In the genomic region with DNA sequence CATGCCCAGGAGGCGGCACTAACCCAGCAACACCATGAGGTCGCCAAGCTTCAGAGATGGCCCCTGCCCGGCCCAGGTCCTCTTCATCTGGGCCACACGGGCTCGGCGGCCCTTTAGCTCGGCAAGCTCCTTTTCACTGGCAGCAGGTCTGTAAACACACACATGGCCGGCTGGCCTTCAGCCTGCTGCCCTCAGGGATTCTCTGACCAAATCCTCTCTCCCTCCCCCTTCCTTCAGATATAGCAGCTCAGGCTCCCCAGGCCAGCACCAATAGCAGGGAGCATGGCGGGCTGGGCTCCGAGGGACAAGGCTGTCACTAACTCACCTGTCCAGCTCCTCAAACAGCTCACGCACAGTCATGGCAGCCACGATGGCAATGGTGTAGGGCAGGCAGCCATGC, we compare ENCODE assay signal across 24 mouse cellular contexts. TPM values are rescaled to one million over a fixed set of nuclear protein-coding genes. Genes with fewer than 3 reads are reported as not detected.
DNase-seq lines count a peak whose midpoint lies in the region; ATAC-seq and TF ChIP-seq lines count a peak whose summit lies in the region.
"Had no signal": no experiment of that assay in that cellular context is flagged by ENCODE, and none has a peak within 500 bp of the region (broad histone marks: within the 10 kb centered on the region; RNA-seq: fewer than 3 reads in every experiment).

No protein-coding gene starts in this region.

- H3K4me1 ChIP-seq in hindbrain, embryonic 16.5 days (ENCODE audit: control insufficient read depth, insufficient read depth, low read depth, low read length), result no peaks in the 10 kb centered on the region
- no peaks in the 10 kb centered on the region for H3K4me1 ChIP-seq in hindbrain, embryonic 11.5 days (replicated peaks; ENCODE audit: control insufficient read depth, insufficient read depth, low read length)
- peaks cover 36% of the 10 kb centered on the region for H3K4me1 ChIP-seq in E14TG2a.4 (replicated peaks; ENCODE audit: low read depth, low read length)
- H3K4me1 ChIP-seq: embryonic facial prominence, embryonic 13.5 days; forebrain, embryonic 15.5 days; hindbrain, embryonic 10.5 days; limb, embryonic 15.5 days; stomach, embryonic 15.5 days had no signal

- no peak overlapping the region for H3K9ac ChIP-seq in hindbrain, embryonic 16.5 days (ENCODE audit: low read depth, low read length)
- no peak overlapping the region for H3K9ac ChIP-seq in hindbrain, embryonic 11.5 days (ENCODE audit: low read depth, low read length)
- H3K9ac ChIP-seq: embryonic facial prominence, embryonic 13.5 days; forebrain, embryonic 15.5 days; limb, embryonic 15.5 days; liver, postnatal 0 days; stomach, embryonic 15.5 days had no signal

- no peak for DNase-seq in hindbrain, embryonic 11.5 days (ENCODE audit: low spot score)
- peak; percentile 75 for DNase-seq in brain, adult 2 months (ENCODE audit: low read depth, low spot score)
- DNase-seq in cerebellum, adult 9-11 months, result peak; percentile 81
- no peak for DNase-seq in Muller cell, postnatal 12 days (ENCODE audit: inconsistent ontology term)
- no peak for DNase-seq in thymus, postnatal 10 days (ENCODE audit: low spot score in 2 of 2)
- DNase-seq in left cerebral cortex, adult 8-10 months (ENCODE audit: low spot score in 2 of 2), result no peak
- DNase-seq: adrenal gland, adult 2 months; gastrocnemius, postnatal 25 days; kidney, adult 9 months; kidney, postnatal 4 days; lung, postnatal 10 days; midbrain, embryonic 14.5 days; right cerebral cortex, postnatal 14 days; thymus, adult 2 months had no signal

- ATAC-seq in hindbrain, embryonic 16.5 days, result 0 out of 2 replicates have a peak, but pooled peaks have one; percentile 19
- no peak for ATAC-seq in hindbrain, embryonic 11.5 days (ENCODE audit: low FRiP score)
- ATAC-seq: forebrain, embryonic 15.5 days; liver, postnatal 0 days had no signal

- TF ChIP-seq CTCF in E14TG2a.4 (conservative IDR thresholded peaks at IDR 0.05; ENCODE audit: low read length), result no peak

- no peak overlapping the region for H3K27ac ChIP-seq in hindbrain, embryonic 16.5 days (ENCODE audit: low read depth, low read length)
- H3K27ac ChIP-seq in hindbrain, embryonic 11.5 days (ENCODE audit: low read depth, low read length), result no peak overlapping the region
- H3K27ac ChIP-seq: embryonic facial prominence, embryonic 13.5 days; forebrain, embryonic 15.5 days; hindbrain, embryonic 10.5 days; limb, embryonic 15.5 days; stomach, embryonic 15.5 days had no signal

- peaks cover 81% of the 10 kb centered on the region for H3K36me3 ChIP-seq in hindbrain, embryonic 16.5 days (ENCODE audit: control insufficient read depth, insufficient read depth, low read length)
- H3K36me3 ChIP-seq in hindbrain, embryonic 11.5 days (ENCODE audit: control insufficient read depth, insufficient read depth, low read length), result peaks cover 21% of the 10 kb centered on the region
- H3K36me3 ChIP-seq in E14TG2a.4 (ENCODE audit: insufficient read depth, low read length), result peaks cover 100% of the 10 kb centered on the region

- H3K4me3 ChIP-seq in hindbrain, embryonic 16.5 days (ENCODE audit: low read length), result no peak overlapping the region
- H3K4me3 ChIP-seq in hindbrain, embryonic 11.5 days (ENCODE audit: low read depth, low read length), result no peak overlapping the region
- H3K4me3 ChIP-seq in E14TG2a.4 (replicated peaks; ENCODE audit: low read length), result peak overlapping the region; percentile 70
- H3K4me3 ChIP-seq: embryonic facial prominence, embryonic 13.5 days; forebrain, embryonic 15.5 days; hindbrain, embryonic 10.5 days; limb, embryonic 15.5 days; myocyte; stomach, embryonic 15.5 days had no signal

- H3K4me2 ChIP-seq in hindbrain, embryonic 16.5 days (ENCODE audit: low read length), result no peak overlapping the region
- no peak overlapping the region for H3K4me2 ChIP-seq in hindbrain, embryonic 11.5 days (replicated peaks; ENCODE audit: low read depth, low read length)
- H3K4me2 ChIP-seq: embryonic facial prominence, embryonic 13.5 days; forebrain, embryonic 15.5 days; limb, embryonic 15.5 days; stomach, embryonic 15.5 days had no signal

- no peaks in the 10 kb centered on the region for H3K9me3 ChIP-seq in hindbrain, embryonic 16.5 days (ENCODE audit: control insufficient read depth, low read length)
- no peaks in the 10 kb centered on the region for H3K9me3 ChIP-seq in hindbrain, embryonic 11.5 days (ENCODE audit: control insufficient read depth, low read length)
- H3K9me3 ChIP-seq in E14TG2a.4 (ENCODE audit: low read length), result no peaks in the 10 kb centered on the region
- H3K9me3 ChIP-seq: embryonic facial prominence, embryonic 13.5 days; forebrain, embryonic 15.5 days; hindbrain, embryonic 10.5 days; limb, embryonic 15.5 days; stomach, embryonic 15.5 days had no signal

- WGBS in hindbrain, embryonic 16.5 days, result 92% methylated on average over 12 of the region's 12 CpGs
- 92% methylated on average over 12 of the region's 12 CpGs for WGBS in hindbrain, embryonic 11.5 days

- no peaks in the 10 kb centered on the region for H3K27me3 ChIP-seq in hindbrain, embryonic 16.5 days (replicated peaks; ENCODE audit: control insufficient read depth, insufficient read depth, low read length)
- no peaks in the 10 kb centered on the region for H3K27me3 ChIP-seq in hindbrain, embryonic 11.5 days (ENCODE audit: control insufficient read depth, insufficient read depth, low read length)
- no peaks in the 10 kb centered on the region for H3K27me3 ChIP-seq in E14TG2a.4 (ENCODE audit: insufficient read depth, low read length)
- H3K27me3 ChIP-seq: embryonic facial prominence, embryonic 13.5 days; forebrain, embryonic 15.5 days; limb, embryonic 15.5 days; stomach, embryonic 15.5 days had no signal

RNA-seq across cellular contexts. Expression of a gene that starts 15.3 kb away (rescaled TPM):
- 10.2 and 12.0 TPM in 2 replicates for polyA plus RNA-seq in hindbrain, embryonic 16.5 days (2015; fragmentation: Nextera tagmentation; extraction: Ambion mirVana)
- polyA plus RNA-seq in hindbrain, embryonic 11.5 days (2014; fragmentation: Nextera tagmentation; extraction: Ambion mirVana), result 10.4 and 12.5 TPM in 2 replicates
- total RNA-seq in left cerebral cortex, adult 8-10 months (2022), result 10 to 100 TPM in 3 of 4 experiments, 1 to 10 TPM in 1; 9.4 to 12.9 (median 11.7) TPM

RNA-seq across cellular contexts. Expression of a gene that starts 22.7 kb away (rescaled TPM):
- polyA plus RNA-seq in hindbrain, embryonic 16.5 days (2015; fragmentation: Nextera tagmentation; extraction: Ambion mirVana), result 40.2 and 42.5 TPM in 2 replicates
- polyA plus RNA-seq in hindbrain, embryonic 11.5 days (2014; fragmentation: Nextera tagmentation; extraction: Ambion mirVana), result 30.1 and 30.8 TPM in 2 replicates
- total RNA-seq in left cerebral cortex, adult 8-10 months (2022), result 10 to 100 TPM; 81.9 to 94.4 (median 86.6) TPM

RNA-seq across cellular contexts. Expression of a gene that starts 28.6 kb away (rescaled TPM):
- 1,508 and 1,522 TPM in 2 replicates for polyA plus RNA-seq in hindbrain, embryonic 16.5 days (2015; fragmentation: Nextera tagmentation; extraction: Ambion mirVana)
- polyA plus RNA-seq in hindbrain, embryonic 11.5 days (2014; fragmentation: Nextera tagmentation; extraction: Ambion mirVana), result 1,074 and 1,099 TPM in 2 replicates
- 100 to 1,000 TPM; 799 to 904 (median 900) TPM for total RNA-seq in left cerebral cortex, adult 8-10 months (2022)

RNA-seq across cellular contexts. Expression of a gene that starts 29.5 kb away (rescaled TPM):
- polyA plus RNA-seq in hindbrain, embryonic 16.5 days (2015; fragmentation: Nextera tagmentation; extraction: Ambion mirVana), result 0.45 and 0.55 TPM in 2 replicates
- polyA plus RNA-seq in hindbrain, embryonic 11.5 days (2014; fragmentation: Nextera tagmentation; extraction: Ambion mirVana), result 0.59 TPM in 1 of 2 replicates, not detected in the other
- total RNA-seq in left cerebral cortex, adult 8-10 months (2022), result under 1 TPM in 2 of 4 experiments, not detected in 2; 0.39 to 0.51 TPM
- total RNA-seq: gastrocnemius, postnatal 25 days; heart, adult 8-10 months had no signal

RNA-seq across cellular contexts. Expression of a gene that starts 57.0 kb away (rescaled TPM):
- 113 and 123 TPM in 2 replicates for polyA plus RNA-seq in hindbrain, embryonic 16.5 days (2015; fragmentation: Nextera tagmentation; extraction: Ambion mirVana)
- polyA plus RNA-seq in hindbrain, embryonic 11.5 days (2014; fragmentation: Nextera tagmentation; extraction: Ambion mirVana), result 48.6 and 50.1 TPM in 2 replicates
- 10 to 100 TPM; 40.9 to 49.1 (median 44.4) TPM for total RNA-seq in left cerebral cortex, adult 8-10 months (2022)

Comparison
In these comparisons a context has a peak if more than half of its experiments do, and no peak if none do; other contexts are left out.
1. DNase-seq: peak in brain, adult 2 months (single experiment) and cerebellum, adult 9-11 months (single experiment); none in hindbrain, embryonic 11.5 days (single experiment), Muller cell, postnatal 12 days (single experiment), thymus, postnatal 10 days (0 of 2) and left cerebral cortex, adult 8-10 months (0 of 2).